In the genomic region with DNA sequence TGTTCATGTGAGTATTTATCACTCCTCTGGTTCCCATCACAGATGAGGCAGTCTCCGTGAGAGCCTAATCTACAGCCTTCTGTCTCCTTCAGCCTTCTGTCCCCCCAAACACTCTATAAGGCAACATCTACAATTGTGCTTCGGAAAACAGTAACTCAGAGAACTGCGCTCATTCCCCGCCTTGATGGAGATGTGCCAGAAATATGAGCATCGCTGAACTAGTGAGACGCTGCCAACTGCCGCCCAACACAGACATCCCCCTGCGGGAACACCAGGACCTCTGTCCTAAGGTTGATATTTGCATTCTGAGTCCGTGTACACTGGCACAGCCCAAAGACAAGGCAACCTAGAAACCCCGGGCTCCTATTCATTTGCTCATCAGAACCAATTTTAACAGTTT, we compare ENCODE assay signal across 17 mouse cellular contexts.
A peak's percentile ranks its signal among the peaks of the same experiment; 100 is the strongest.
DNase-seq lines count a peak whose midpoint lies in the region; ATAC-seq lines count a peak whose summit lies in the region.
"Had no signal": no experiment of that assay in that cellular context is flagged by ENCODE, and none has a peak within 500 bp of the region (broad histone marks: within the 10 kb centered on the region; RNA-seq: fewer than 3 reads in every experiment).

No protein-coding gene starts in this region.

- no peaks in the 10 kb centered on the region for H3K4me1 ChIP-seq in hindbrain, embryonic 14.5 days (replicated peaks; ENCODE audit: control insufficient read depth, insufficient read depth, low read length)
- no peaks in the 10 kb centered on the region for H3K4me1 ChIP-seq in hindbrain, embryonic 11.5 days (replicated peaks; ENCODE audit: control insufficient read depth, insufficient read depth, low read length)
- H3K4me1 ChIP-seq in lung, embryonic 16.5 days (replicated peaks; ENCODE audit: control insufficient read depth, insufficient read depth, low read length): peaks cover 5% of the 10 kb centered on the region; the same call in 1 of the 2 replicates
- H3K4me1 ChIP-seq: heart, embryonic 15.5 days had no signal

- no peak for ATAC-seq in cerebellum, adult (ENCODE audit: insufficient number of reproducible peaks, low FRiP score, low TSS enrichment)
- no peak for ATAC-seq in hindbrain, embryonic 14.5 days (ENCODE audit: low FRiP score)
- no peak for ATAC-seq in hindbrain, embryonic 11.5 days (ENCODE audit: low FRiP score)
- ATAC-seq in lung, embryonic 16.5 days (ENCODE audit: low read depth): peak; percentile 36; the same call in 1 of the 2 replicates
- ATAC-seq: Patski had no signal

- no peak overlapping the region for H3K4me3 ChIP-seq in hindbrain, embryonic 14.5 days (replicated peaks; ENCODE audit: low read length)
- no peak overlapping the region for H3K4me3 ChIP-seq in hindbrain, embryonic 11.5 days (ENCODE audit: low read depth, low read length)
- H3K4me3 ChIP-seq in lung, embryonic 16.5 days (ENCODE audit: low read length): no peak overlapping the region
- H3K4me3 ChIP-seq: heart, embryonic 15.5 days; hindbrain, embryonic 15.5 days had no signal

- H3K27me3 ChIP-seq in hindbrain, embryonic 14.5 days (ENCODE audit: control insufficient read depth, insufficient read depth, low read length): no peaks in the 10 kb centered on the region
- no peaks in the 10 kb centered on the region for H3K27me3 ChIP-seq in hindbrain, embryonic 11.5 days (ENCODE audit: control insufficient read depth, insufficient read depth, low read length)
- H3K27me3 ChIP-seq in lung, embryonic 16.5 days (ENCODE audit: control insufficient read depth, insufficient read depth, low read depth, low read length): no peaks in the 10 kb centered on the region
- H3K27me3 ChIP-seq: heart, embryonic 15.5 days; hindbrain, embryonic 15.5 days; Patski had no signal

- WGBS in hindbrain, embryonic 14.5 days: 54% methylated on average over 10 of the region's 10 CpGs
- WGBS in hindbrain, embryonic 11.5 days: 85% methylated on average over 10 of the region's 10 CpGs
- WGBS in lung, embryonic 16.5 days: 50% methylated on average over 10 of the region's 10 CpGs

- no peak overlapping the region for H3K9ac ChIP-seq in hindbrain, embryonic 14.5 days
- H3K9ac ChIP-seq in hindbrain, embryonic 11.5 days (ENCODE audit: low read depth, low read length): no peak overlapping the region
- H3K9ac ChIP-seq in lung, embryonic 16.5 days (ENCODE audit: low read length): no peak overlapping the region
- H3K9ac ChIP-seq: heart, embryonic 15.5 days; hindbrain, embryonic 15.5 days had no signal

- H3K4me2 ChIP-seq in hindbrain, embryonic 14.5 days (replicated peaks): no peak overlapping the region
- H3K4me2 ChIP-seq in hindbrain, embryonic 11.5 days (replicated peaks; ENCODE audit: low read depth, low read length): no peak overlapping the region
- H3K4me2 ChIP-seq in lung, embryonic 16.5 days (ENCODE audit: low read depth, low read length): peak overlapping the region; percentile 7; the same call in 1 of the 2 replicates
- H3K4me2 ChIP-seq: heart, embryonic 15.5 days; hindbrain, embryonic 15.5 days; midbrain, embryonic 11.5 days had no signal

- H3K27ac ChIP-seq in hindbrain, embryonic 14.5 days: no peak overlapping the region
- no peak overlapping the region for H3K27ac ChIP-seq in hindbrain, embryonic 11.5 days (ENCODE audit: low read depth, low read length)
- no peak overlapping the region for H3K27ac ChIP-seq in lung, embryonic 16.5 days (ENCODE audit: low read length)
- H3K27ac ChIP-seq: heart, embryonic 15.5 days; hindbrain, embryonic 15.5 days; stomach, postnatal 0 days had no signal

- DNase-seq in cerebellum, adult 9-10 months: peak; percentile 15
- peak; percentile 53 for DNase-seq in hindbrain, embryonic 14.5 days (ENCODE audit: low spot score)
- no peak for DNase-seq in hindbrain, embryonic 11.5 days (ENCODE audit: low spot score)
- DNase-seq in lung, postnatal 25 days (ENCODE audit: low spot score): no peak
- DNase-seq in cerebellum, postnatal 14 days: peak; percentile 69 to 74
- DNase-seq in urinary bladder, postnatal 25 days (ENCODE audit: low spot score): no peak
- DNase-seq: adrenal gland, postnatal 36 days; kidney, adult 11 months; kidney, postnatal 10 days; thymus, postnatal 14 days had no signal

- H3K9me3 ChIP-seq in hindbrain, embryonic 14.5 days (ENCODE audit: control insufficient read depth, low read length): no peaks in the 10 kb centered on the region
- no peaks in the 10 kb centered on the region for H3K9me3 ChIP-seq in hindbrain, embryonic 11.5 days (ENCODE audit: control insufficient read depth, low read length)
- H3K9me3 ChIP-seq in lung, embryonic 16.5 days (ENCODE audit: control insufficient read depth, low read length): no peaks in the 10 kb centered on the region
- H3K9me3 ChIP-seq: heart, embryonic 15.5 days; hindbrain, embryonic 15.5 days had no signal

- H3K36me3 ChIP-seq in hindbrain, embryonic 14.5 days (replicated peaks; ENCODE audit: control insufficient read depth, insufficient read depth): no peaks in the 10 kb centered on the region
- H3K36me3 ChIP-seq in hindbrain, embryonic 11.5 days (ENCODE audit: control insufficient read depth, insufficient read depth, low read length): no peaks in the 10 kb centered on the region
- no peaks in the 10 kb centered on the region for H3K36me3 ChIP-seq in lung, embryonic 16.5 days (ENCODE audit: control insufficient read depth, insufficient read depth, low read length)
- H3K36me3 ChIP-seq: heart, embryonic 15.5 days; hindbrain, embryonic 15.5 days had no signal

Comparison
In these comparisons a context has a peak if more than half of its experiments do, and no peak if none do; other contexts are left out.
1. DNase-seq: peak in cerebellum, adult 9-10 months (single experiment), hindbrain, embryonic 14.5 days (single experiment) and cerebellum, postnatal 14 days (2 of 2); none in hindbrain, embryonic 11.5 days (single experiment), lung, postnatal 25 days (single experiment) and urinary bladder, postnatal 25 days (single experiment).